Mouse (Mus musculus) liver, embryonic 14.5 days (tissue): Measurements from ENCODE around the gene Nphp4. TPM values are rescaled to one million over a fixed set of nuclear protein-coding genes. Genes with fewer than 3 reads are reported as not detected.
"Not testable (repeated sequence)": the region's sequence is repeated elsewhere in the genome, so short reads cannot be mapped to it uniquely, and the experiment has no call there.

ENCODE experiments used
- ATAC-seq: fragments of 200-750 bp; cut with Nextera tagmentation; 2 replicates; pipeline ENCODE4 v1.8.0; 2017; ENCODE audit warnings: moderate number of reproducible peaks, mild to moderate bottlenecking, moderate library complexity; ENCODE audit not compliant: insufficient read depth
- DNase-seq, 3 experiments: peaks; one replicate each; pipeline ENCODE4 v3.0.0-alpha.2; 2012 to 2013; ENCODE audit warnings: low read depth in 3 of 3, low spot score in 3 of 3
- H3K27ac ChIP-seq: fragments of 300-500 bp; sonication (generic); 2 replicates; pipeline ENCODE4 v1.5.1; 2014; ENCODE audit warnings: moderate library complexity, mild to moderate bottlenecking, control low read depth, inconsistent platforms
- H3K27me3 ChIP-seq: fragments of 300-500 bp; sonication (generic); 2 replicates; pipeline ENCODE4 v1.6.1; 2014; ENCODE audit warnings: mild to moderate bottlenecking, low read length, moderate library complexity; ENCODE audit not compliant: control insufficient read depth, insufficient read depth
- H3K36me3 ChIP-seq: fragments of 300-500 bp; sonication (generic); replicated peaks from 2 replicates; pipeline ENCODE4 v1.6.1; 2014; ENCODE audit warnings: low read depth; ENCODE audit not compliant: control insufficient read depth, insufficient read depth
- H3K4me1 ChIP-seq, 2 experiments: fragments of 200-500 bp in 1 of 2; fragments of 300-500 bp in 1 of 2; sonication (generic) in 1 of 2; replicated peaks; 2 replicates each; pipeline ENCODE4 v1.6.1; 2012 to 2014; ENCODE audit warnings: antibody characterized with exemption in 1 of 2, inconsistent platforms in 1 of 2, low read length in 1 of 2; ENCODE audit not compliant: control insufficient read depth in 2 of 2, insufficient read depth in 2 of 2
- H3K4me2 ChIP-seq: fragments of 300-500 bp; sonication (generic); 2 replicates; pipeline ENCODE4 v1.6.1; 2014; ENCODE audit warnings: low read depth, mild to moderate bottlenecking, control low read depth, moderate library complexity
- H3K4me3 ChIP-seq, 2 experiments: fragments of 200-500 bp in 1 of 2; fragments of 300-500 bp in 1 of 2; sonication (generic) in 1 of 2; 2 replicates each; pipeline ENCODE4 v1.5.1; 2012 to 2014; ENCODE audit warnings: low read depth in 2 of 2, low read length in 2 of 2, mild to moderate bottlenecking in 2 of 2, control low read depth in 1 of 2, inconsistent platforms in 1 of 2, moderate library complexity in 1 of 2; ENCODE audit not compliant: insufficient read depth in 1 of 2
- H3K9ac ChIP-seq: fragments of 300-500 bp; sonication (generic); replicated peaks from 2 replicates; pipeline ENCODE4 v1.6.1; 2014; ENCODE audit warnings: mild to moderate bottlenecking, control low read depth, moderate library complexity
- H3K9me3 ChIP-seq: fragments of 300-500 bp; sonication (generic); 2 replicates; pipeline ENCODE4 v1.6.1; 2016; ENCODE audit warnings: low read length, mixed read lengths; ENCODE audit not compliant: control insufficient read depth
- CTCF ChIP-seq: IDR thresholded peaks from 2 replicates; pipeline ENCODE4 v1.5.1; 2016; ENCODE audit warnings: antibody characterized with exemption, low read depth, control low read depth
- EP300 ChIP-seq: IDR thresholded peaks from 2 replicates; pipeline ENCODE4 v1.6.1; 2016; ENCODE audit warnings: antibody characterized with exemption, low read depth
- WGBS: fragments of 180-500 bp; shearing (Covaris S2); extraction: QIAGEN DNeasy Blood & Tissue Kit; methylation state at CpG from one replicate; pipeline ENCODE4 v1.1.7; 2014; ENCODE audit not compliant: insufficient replicate concordance; 5-methylcytosine and 5-hydroxymethylcytosine counted together
- polyA plus RNA-seq, 2 experiments: library from polyadenylated mRNA; depleted of rRNA in 1 of 2; stranded (reverse) in 1 of 2; unstranded in 1 of 2; fragments of >200 nt; fragmentation: Nextera tagmentation in 1 of 2; extraction: Ambion mirVana in 1 of 2; gene quantifications; 2 replicates each; pipeline versions ENCODE4 v1.2.1 to v1.2.3; 2012 to 2014

The Nphp4 gene
- polyA plus RNA-seq, 2 experiments, result 0.11 TPM; not detected in 1

- Histone ChIP-seq H3K9me3 (no peaks in the 10 kb centered on the region), H3K4me3 (no peak overlapping the region)
- no peak for DNase-seq
These were observed 77.2 kb downstream of the Nphp4 start for GRCm38 (mm10) chr4:152553582-152554285.

GRCm38 (mm10) chr4:152554421-152554820, 77.9 kb downstream of the Nphp4 start:
- ATAC-seq (no peak), DNase-seq (no peak)
- no peaks in the 10 kb centered on the region for H3K36me3 ChIP-seq
- no peak overlapping the region for H3K9ac ChIP-seq
- H3K9me3 ChIP-seq, result no peaks in the 10 kb centered on the region
- TF ChIP-seq EP300 (no peak), CTCF (no peak)
- H3K4me2 ChIP-seq, result no peak overlapping the region
- H3K4me1 ChIP-seq, result no peaks in the 10 kb centered on the region
- 40% methylated on average over 18 of the region's 18 CpGs for WGBS
- H3K27me3 ChIP-seq, result no peaks in the 10 kb centered on the region
- H3K27ac ChIP-seq, result no peak overlapping the region
- no peak overlapping the region for H3K4me3 ChIP-seq

More at GRCm38 (mm10) chr4:152553582-152554285, 77.2 kb downstream of the Nphp4 start:
- 71% methylated on average over 8 of the region's 8 CpGs for WGBS
- Histone ChIP-seq H3K36me3 (no peaks in the 10 kb centered on the region), H3K9ac (no peak overlapping the region), H3K27ac (no peak overlapping the region), H3K27me3 (no peaks in the 10 kb centered on the region), H3K4me2 (no peak overlapping the region), H3K4me1 (no peaks in the 10 kb centered on the region)
- TF ChIP-seq CTCF (no peak), EP300 (no peak)
- no peak for ATAC-seq

GRCm38 (mm10) chr4:152555806-152556205, 79.3 kb downstream of the Nphp4 start:
- H3K9ac ChIP-seq, H3K27me3 ChIP-seq, H3K4me2 ChIP-seq, H3K4me1 ChIP-seq, ATAC-seq, H3K4me3 ChIP-seq, H3K9me3 ChIP-seq, H3K36me3 ChIP-seq, DNase-seq, H3K27ac ChIP-seq: not testable (repeated sequence)
- WGBS, result 48% methylated on average over 3 of the region's 3 CpGs

- DNase-seq, result no peak
- H3K4me1 ChIP-seq, result no peaks in the 10 kb centered on the region
- no peak overlapping the region for H3K4me2 ChIP-seq
- no peak for ATAC-seq
- no peaks in the 10 kb centered on the region for H3K36me3 ChIP-seq
- WGBS, result 45% methylated on average over 17 of the region's 17 CpGs
- no peak overlapping the region for H3K27ac ChIP-seq
- no peaks in the 10 kb centered on the region for H3K27me3 ChIP-seq
- no peak overlapping the region for H3K9ac ChIP-seq
- no peaks in the 10 kb centered on the region for H3K9me3 ChIP-seq
- TF ChIP-seq CTCF, result no peak
- H3K4me3 ChIP-seq, result no peak overlapping the region
These were observed 81.7 kb downstream of the Nphp4 start for GRCm38 (mm10) chr4:152558246-152558645.

- Histone ChIP-seq H3K36me3 (no peaks in the 10 kb centered on the region), H3K4me2 (no peak overlapping the region), H3K9me3 (no peaks in the 10 kb centered on the region), H3K4me1 (no peaks in the 10 kb centered on the region), H3K4me3 (no peak overlapping the region), H3K9ac (no peak overlapping the region), H3K27me3 (no peaks in the 10 kb centered on the region), H3K27ac (no peak overlapping the region)
- whole genome bisulfite sequencing, result 65% methylated on average over 4 of the region's 4 CpGs
- DNase-seq (no peak), ATAC-seq (no peak)
- TF ChIP-seq EP300 (no peak), CTCF (no peak)
These were observed 91.5 kb downstream of the Nphp4 start for GRCm38 (mm10) chr4:152568006-152568405.
